Mouse (Mus musculus): ENCODE results near the gene Adat3. TPM values are rescaled to one million over a fixed set of nuclear protein-coding genes. Genes with fewer than 3 reads are reported as not detected.

Adat3 gene
- polyA plus RNA-seq, 1 experiment from 2014 or later, result 3.5 TPM

- Histone ChIP-seq H3K27ac (ENCODE audit: poor library complexity, severe bottlenecking) (peak overlapping the region; percentile 87), H3K27me3 (replicated peaks) (no peaks in the 10 kb centered on the region), H3K4me3 (peak overlapping the region; percentile 92), H3K9me3 (replicated peaks) (no peaks in the 10 kb centered on the region), H3K36me3 (peaks cover 5% of the 10 kb centered on the region), H3K9ac (peak overlapping the region; percentile 99), H3K4me2 (peak overlapping the region; percentile 95), H3K4me1 (replicated peaks) (peaks cover 41% of the 10 kb centered on the region)
- 2% methylated on average over 72 of the region's 72 CpGs for WGBS
- ATAC-seq (ENCODE audit: insufficient number of reproducible peaks, low FRiP score), result peak; percentile 86
These were observed 53.6 kb downstream of the Adat3 start for GRCm38 (mm10) chr10:80656130-80656862.

GRCm38 (mm10) chr10:80656863-80657623, 54.4 kb downstream of the Adat3 start, which contains the start of gene Btbd2:
TSS of gene Btbd2 (minus strand) at chr10:80657071.
- H3K36me3 ChIP-seq, result peaks cover 3% of the 10 kb centered on the region
- peak within 1 kb of the TSS; percentile 99 for H3K9ac ChIP-seq
- ATAC-seq (ENCODE audit: insufficient number of reproducible peaks, low FRiP score), result 0 out of 2 replicates have a peak, but pooled peaks have one; percentile 6
- peak within 1 kb of the TSS; percentile 95 for H3K4me2 ChIP-seq
- peak within 1 kb of the TSS; percentile 87 for H3K27ac ChIP-seq (ENCODE audit: poor library complexity, severe bottlenecking)
- no peaks in the 10 kb centered on the region for H3K9me3 ChIP-seq (replicated peaks)
- peak within 1 kb of the TSS; percentile 92 for H3K4me3 ChIP-seq
- H3K27me3 ChIP-seq (replicated peaks), result no peaks in the 10 kb centered on the region
- 26% methylated on average over 14 of the region's 15 CpGs for WGBS
- peaks cover 42% of the 10 kb centered on the region for H3K4me1 ChIP-seq (replicated peaks)

Small RNAs within 50 kb of the gene (microRNA-seq; reads per million reads assigned to microRNA genes)
- not detected for gene Mir6912

Other genes with a start within 250 kb of the Adat3 start
- not detected in 2 replicates for gene Plk5, start 246.4 kb upstream of the Adat3 start, polyA plus RNA-seq (2016; fragmentation: Nextera tagmentation; extraction: Ambion mirVana)
- gene Mex3d, start 215.2 kb upstream of the Adat3 start, polyA plus RNA-seq (2016; fragmentation: Nextera tagmentation; extraction: Ambion mirVana), result 6.1 and 6.2 TPM in 2 replicates
- 176 and 181 TPM in 2 replicates for gene Mbd3, start 203.3 kb upstream of the Adat3 start, polyA plus RNA-seq (2016; fragmentation: Nextera tagmentation; extraction: Ambion mirVana)
- 951 and 1,026 TPM in 2 replicates for gene Uqcr11, start 196.1 kb upstream of the Adat3 start, polyA plus RNA-seq (2016; fragmentation: Nextera tagmentation; extraction: Ambion mirVana)
- gene Tcf3, start 169.2 kb upstream of the Adat3 start, polyA plus RNA-seq (2016; fragmentation: Nextera tagmentation; extraction: Ambion mirVana), result 85.8 and 89.4 TPM in 2 replicates
- gene Onecut3, start 108.0 kb upstream of the Adat3 start, polyA plus RNA-seq (2016; fragmentation: Nextera tagmentation; extraction: Ambion mirVana), result not detected in 2 replicates
- 0.05 and 0.17 TPM in 2 replicates for gene Atp8b3, start 63.8 kb upstream of the Adat3 start, polyA plus RNA-seq (2016; fragmentation: Nextera tagmentation; extraction: Ambion mirVana)
- 21.5 and 22.2 TPM in 2 replicates for gene Rexo1, start 41.3 kb upstream of the Adat3 start, polyA plus RNA-seq (2016; fragmentation: Nextera tagmentation; extraction: Ambion mirVana)
- 7.9 and 8.5 TPM in 2 replicates for gene Klf16, start 25.6 kb upstream of the Adat3 start, polyA plus RNA-seq (2016; fragmentation: Nextera tagmentation; extraction: Ambion mirVana)
- 99.4 and 105 TPM in 2 replicates for gene Abhd17a, start 12.5 kb upstream of the Adat3 start, polyA plus RNA-seq (2016; fragmentation: Nextera tagmentation; extraction: Ambion mirVana)
- 67.4 and 70.0 TPM in 2 replicates for gene Scamp4, start within 50 bp of the Adat3 start, polyA plus RNA-seq (2016; fragmentation: Nextera tagmentation; extraction: Ambion mirVana)
- 2.4 and 2.6 TPM in 2 replicates for gene Gm49322, start 3.1 kb downstream of the Adat3 start, polyA plus RNA-seq (2016; fragmentation: Nextera tagmentation; extraction: Ambion mirVana)
- 131 and 136 TPM in 2 replicates for gene Csnk1g2, start 20.0 kb downstream of the Adat3 start, polyA plus RNA-seq (2016; fragmentation: Nextera tagmentation; extraction: Ambion mirVana)
- gene Btbd2, start 54.2 kb downstream of the Adat3 start, polyA plus RNA-seq (2016; fragmentation: Nextera tagmentation; extraction: Ambion mirVana), result 64.9 and 65.7 TPM in 2 replicates
- 99.6 and 102 TPM in 2 replicates for gene Mknk2, start 75.2 kb downstream of the Adat3 start, polyA plus RNA-seq (2016; fragmentation: Nextera tagmentation; extraction: Ambion mirVana)
- gene Mob3a, start 99.1 kb downstream of the Adat3 start, polyA plus RNA-seq (2016; fragmentation: Nextera tagmentation; extraction: Ambion mirVana), result 34.8 and 38.1 TPM in 2 replicates
- gene Izumo4, start 99.3 kb downstream of the Adat3 start, polyA plus RNA-seq (2016; fragmentation: Nextera tagmentation; extraction: Ambion mirVana), result 13.2 and 18.4 TPM in 2 replicates
- gene Ap3d1, start 139.4 kb downstream of the Adat3 start, polyA plus RNA-seq (2016; fragmentation: Nextera tagmentation; extraction: Ambion mirVana), result 56.5 and 58.9 TPM in 2 replicates
- gene Dot1l, start 152.3 kb downstream of the Adat3 start, polyA plus RNA-seq (2016; fragmentation: Nextera tagmentation; extraction: Ambion mirVana), result 25.7 and 30.9 TPM in 2 replicates
- 51.2 and 58.3 TPM in 2 replicates for gene Sf3a2, start 195.3 kb downstream of the Adat3 start, polyA plus RNA-seq (2016; fragmentation: Nextera tagmentation; extraction: Ambion mirVana)
- 82.4 and 83.2 TPM in 2 replicates for gene Plekhj1, start 195.7 kb downstream of the Adat3 start, polyA plus RNA-seq (2016; fragmentation: Nextera tagmentation; extraction: Ambion mirVana)
- 0.14 and 0.23 TPM in 2 replicates for gene Amh, start 202.4 kb downstream of the Adat3 start, polyA plus RNA-seq (2016; fragmentation: Nextera tagmentation; extraction: Ambion mirVana)
- gene Jsrp1, start 210.6 kb downstream of the Adat3 start, polyA plus RNA-seq (2016; fragmentation: Nextera tagmentation; extraction: Ambion mirVana), result 6.1 and 6.7 TPM in 2 replicates
- gene Oaz1, start 223.8 kb downstream of the Adat3 start, polyA plus RNA-seq (2016; fragmentation: Nextera tagmentation; extraction: Ambion mirVana), result 1,577 and 1,597 TPM in 2 replicates
- gene Lingo3, start 241.2 kb downstream of the Adat3 start, polyA plus RNA-seq (2016; fragmentation: Nextera tagmentation; extraction: Ambion mirVana), result 0.46 and 0.54 TPM in 2 replicates

All from heart, embryonic 12.5 days (tissue).